Mouse (Mus musculus): Measurements from ENCODE around the gene Atf6.
A peak's percentile ranks its signal among the peaks of the same experiment; 100 is the strongest.

Gene Atf6

DNA sequence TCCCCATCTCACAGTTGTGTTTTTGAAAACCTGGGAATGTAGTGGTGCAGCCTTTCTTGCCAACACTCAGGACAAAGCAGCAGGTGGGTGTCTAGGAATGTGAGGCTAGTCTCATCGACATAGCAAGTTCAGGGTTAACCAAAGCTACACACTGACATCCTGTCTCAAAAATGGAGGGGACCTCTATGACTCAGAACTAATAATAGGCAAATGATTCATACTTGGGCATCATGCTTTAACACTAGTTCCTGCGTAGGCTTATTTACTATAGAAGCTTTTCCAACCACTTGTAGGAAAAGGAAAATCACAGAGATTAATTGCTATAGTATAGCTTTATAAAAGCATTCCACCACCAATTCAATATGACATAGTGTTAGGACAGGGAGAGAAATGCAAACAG lies 100.6 kb downstream of the Atf6 start:
- DNase-seq: no peak

DNA sequence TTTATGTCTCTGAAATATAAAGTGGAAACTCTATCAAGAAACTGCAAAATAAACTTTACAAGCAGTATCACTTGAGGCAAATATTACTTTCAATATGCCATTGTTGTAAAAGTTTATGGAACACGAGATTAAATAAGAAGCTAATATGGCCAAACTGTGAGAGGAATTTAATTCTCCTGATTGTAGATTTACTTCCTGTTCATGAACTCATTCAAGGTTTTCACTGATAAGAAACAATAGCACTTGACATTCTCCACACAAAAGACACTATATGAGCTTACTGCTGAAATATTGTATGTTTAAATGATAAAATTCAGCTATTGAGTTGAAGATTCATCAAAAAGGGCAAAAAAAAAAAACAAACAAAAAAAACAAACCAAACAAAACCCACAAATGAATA lies 102.8 kb downstream of the Atf6 start:
- no peak for DNase-seq

DNA sequence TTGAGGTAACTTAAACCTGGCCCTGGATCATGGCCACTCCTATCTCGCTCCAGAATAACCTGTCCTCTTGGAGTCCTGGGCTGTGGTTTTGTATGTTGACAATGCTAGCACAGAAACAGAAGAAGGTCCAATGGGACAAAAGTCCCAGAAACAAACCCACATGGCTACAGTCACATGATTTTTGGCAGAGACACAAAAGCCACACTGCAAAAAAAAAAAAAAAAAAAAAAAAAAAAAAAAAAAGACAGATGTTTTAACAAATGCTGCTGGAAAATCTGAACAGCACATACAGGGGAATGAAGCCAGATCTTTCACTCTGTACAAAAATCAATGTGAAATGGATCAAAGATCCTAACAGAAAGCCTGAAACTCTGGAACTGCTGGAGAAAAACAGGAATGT lies 105.9 kb downstream of the Atf6 start:
- no peak for DNase-seq

DNA sequence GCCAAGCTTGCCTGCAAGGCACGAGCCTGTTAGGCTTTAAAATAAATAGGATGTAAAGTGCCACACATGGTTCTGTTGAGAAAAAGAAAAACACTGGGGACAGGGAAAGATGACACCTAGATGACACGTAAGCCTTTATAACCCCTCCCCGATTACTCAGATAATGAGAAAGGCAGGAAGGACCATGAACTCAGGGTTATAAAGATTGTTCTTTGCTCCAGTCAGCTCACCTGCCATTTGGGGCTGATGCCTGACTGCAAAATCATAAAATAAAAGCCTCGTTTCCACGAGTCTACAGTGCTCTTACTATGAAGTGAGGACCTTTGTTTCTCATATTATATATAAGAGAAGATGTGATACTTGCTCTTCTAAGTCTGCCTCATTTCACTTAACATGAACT lies 114.0 kb downstream of the Atf6 start:
- DNase-seq: no peak

DNA sequence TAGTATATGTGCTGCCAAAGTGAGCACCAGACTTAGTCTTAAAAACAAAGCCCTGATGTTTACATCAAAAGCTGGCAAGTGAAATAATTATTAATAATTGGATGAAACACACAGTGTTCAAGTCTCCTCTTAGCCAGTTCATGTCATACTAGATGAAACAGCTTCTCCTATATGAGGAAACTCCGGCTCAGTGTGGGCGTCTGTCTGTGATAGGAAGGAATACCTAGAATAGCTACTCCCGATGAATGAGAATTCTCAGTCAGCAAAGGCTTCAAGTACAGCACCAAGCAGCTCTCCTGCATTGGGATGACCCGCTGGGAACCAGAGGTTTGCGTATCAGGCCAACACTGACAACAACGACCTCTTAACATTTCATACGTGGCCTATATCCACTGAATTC lies 115.8 kb downstream of the Atf6 start:
- DNase-seq: no peak

DNA sequence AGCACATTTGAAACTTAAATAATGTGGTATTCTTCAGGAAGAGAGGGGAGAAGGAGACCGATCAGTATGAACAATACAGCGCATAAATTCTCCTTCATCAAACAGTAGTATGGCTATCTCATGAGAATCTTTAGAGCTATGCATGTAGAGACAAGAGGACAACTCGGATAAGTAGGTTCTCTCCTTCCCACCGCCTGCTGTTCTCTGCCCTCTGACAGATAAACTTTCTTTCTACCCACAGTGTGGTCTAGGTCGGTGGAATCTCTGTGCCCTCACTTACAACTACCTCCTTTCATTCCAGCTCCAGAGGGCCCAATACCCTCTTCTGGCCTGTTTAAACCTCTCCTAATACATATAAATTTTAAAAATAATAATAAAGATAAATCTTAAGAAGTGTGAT lies 121.0 kb downstream of the Atf6 start:
- DNase-seq: no peak

DNA sequence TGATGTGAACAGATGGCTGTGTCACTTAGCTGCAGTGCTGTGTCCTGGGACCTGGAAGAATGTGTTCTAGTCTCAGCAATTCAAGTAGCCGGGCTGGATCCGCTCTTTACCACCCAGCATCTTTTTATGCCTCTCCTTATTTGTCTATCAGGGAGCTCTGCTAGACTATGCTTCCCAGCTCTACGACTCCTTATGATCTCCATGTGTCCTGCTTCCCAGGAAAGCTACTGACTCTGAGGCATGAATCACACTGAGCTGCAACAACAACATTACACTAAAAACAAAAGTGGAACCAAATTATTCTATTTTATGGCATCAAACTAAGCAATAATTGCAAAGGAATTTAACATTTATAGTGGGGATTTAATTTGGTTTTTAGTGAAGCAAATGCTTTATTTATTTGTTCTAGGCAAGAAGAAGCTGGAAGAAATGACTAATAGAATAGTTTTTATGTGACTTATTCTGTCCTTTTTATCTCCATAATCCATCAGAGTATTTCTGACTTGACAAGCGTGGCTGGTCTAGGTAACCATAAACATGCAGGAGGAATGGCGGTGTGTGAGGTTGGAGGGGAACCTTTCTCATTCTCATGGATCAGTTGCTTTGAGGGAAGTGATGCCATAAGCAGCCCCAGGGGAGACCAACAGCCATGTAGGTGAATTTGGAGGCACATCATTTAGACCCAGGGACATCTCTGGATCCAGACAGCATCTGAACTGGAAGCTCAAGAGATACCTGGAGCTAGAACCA lies 125.9 kb downstream of the Atf6 start:
- DNase-seq: no peak

DNA sequence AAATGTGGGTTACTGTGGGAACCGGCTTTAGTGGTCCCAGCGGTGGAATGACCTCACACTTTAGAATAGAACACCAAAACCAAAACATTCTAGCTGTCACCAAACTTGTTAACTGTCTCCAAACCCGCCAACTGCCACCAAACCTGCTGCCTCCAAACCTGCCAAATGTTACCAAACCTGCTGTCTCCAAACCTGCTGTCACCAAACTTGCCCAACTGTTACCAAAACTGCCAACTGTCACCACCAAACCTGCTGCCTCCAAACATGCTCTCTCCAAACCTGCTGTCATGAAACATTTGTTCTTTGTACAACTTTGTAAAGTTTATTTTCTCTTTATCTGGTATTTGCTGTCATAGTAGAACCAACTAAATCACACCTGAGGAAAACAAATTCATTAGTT lies 132.7 kb downstream of the Atf6 start:
- peak; percentile 33 for DNase-seq

DNA sequence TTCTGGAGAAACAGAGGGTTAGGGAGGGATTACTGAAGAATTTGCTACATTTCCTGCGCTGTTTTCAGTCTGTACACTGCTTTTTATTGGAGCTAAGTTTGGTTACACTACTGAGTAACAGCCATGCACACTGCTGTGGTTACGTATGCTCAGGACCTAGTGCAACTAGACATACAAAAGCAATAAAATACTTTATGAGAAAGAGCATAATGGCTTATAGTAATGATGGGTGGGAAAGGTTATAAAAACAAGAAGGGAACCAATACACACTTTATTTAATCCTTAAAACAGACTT lies 135.0 kb downstream of the Atf6 start:
- no peak for DNase-seq

DNA sequence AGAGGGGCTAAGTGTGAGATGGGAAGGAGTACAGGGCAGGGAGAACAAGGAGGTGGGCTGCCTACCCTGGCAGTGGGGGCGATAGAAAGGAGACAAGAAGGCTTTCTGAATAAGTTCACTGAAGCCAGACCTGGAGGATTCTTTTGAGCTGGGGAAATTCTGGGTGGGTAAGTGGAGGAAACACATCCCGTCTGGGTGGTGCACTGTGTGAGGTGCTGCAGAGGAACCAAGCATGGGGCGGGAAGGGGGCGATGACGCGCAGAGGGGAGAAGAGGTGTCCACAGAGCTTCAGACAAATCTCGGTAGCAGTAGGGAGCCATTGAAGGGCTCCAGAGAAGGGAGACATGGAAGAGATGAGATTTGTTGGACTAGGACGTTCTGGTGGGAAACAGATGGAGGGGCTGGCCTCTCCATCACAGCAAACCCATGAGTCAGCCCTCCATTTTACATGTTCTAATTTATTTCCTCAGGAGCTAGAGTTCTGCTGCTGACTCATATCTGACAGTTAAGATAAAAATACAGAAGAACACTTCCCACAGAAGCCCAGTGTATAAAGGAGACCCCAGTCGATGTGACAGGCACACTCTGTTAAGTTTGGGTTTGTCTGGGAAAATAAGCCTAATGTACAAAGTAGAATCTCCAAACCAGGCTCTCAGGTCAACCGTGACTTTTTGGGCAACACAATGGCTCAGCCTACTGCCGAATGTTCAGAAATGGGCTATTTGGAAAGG lies 135.5 kb downstream of the Atf6 start:
- no peak for DNase-seq

DNA sequence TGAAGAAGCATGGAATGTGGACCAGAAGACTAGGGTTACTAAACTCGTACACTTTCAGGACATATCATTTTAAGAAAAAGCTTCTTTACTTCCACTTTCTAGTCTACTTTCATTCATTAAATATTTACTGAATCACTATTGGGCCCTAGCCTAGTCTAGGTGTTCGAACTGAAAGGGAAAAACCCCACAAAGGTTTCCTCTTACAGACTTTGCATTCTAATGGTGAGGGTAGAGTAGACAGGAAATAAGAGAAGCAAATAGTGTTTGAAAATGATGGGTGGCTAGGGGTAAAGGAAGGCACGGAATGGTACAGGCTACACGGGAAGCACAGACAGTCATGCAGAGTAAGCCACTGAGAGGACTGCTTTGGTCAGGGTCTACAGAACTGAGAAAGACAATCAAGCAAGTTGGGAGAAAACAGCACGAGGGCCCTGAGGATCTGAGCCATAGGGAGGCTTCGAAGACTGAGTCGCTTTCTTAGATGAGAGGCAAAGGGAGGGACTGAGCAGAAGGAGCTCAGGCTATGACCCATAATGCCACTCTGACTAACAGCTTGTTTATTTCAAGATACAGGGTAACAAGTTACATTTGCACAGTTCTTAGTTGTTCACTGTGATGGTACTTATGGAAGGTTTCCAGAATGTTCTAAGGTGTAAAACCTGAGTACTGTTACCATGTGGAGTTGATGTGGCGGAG lies 138.2 kb downstream of the Atf6 start:
- no peak for DNase-seq

DNA sequence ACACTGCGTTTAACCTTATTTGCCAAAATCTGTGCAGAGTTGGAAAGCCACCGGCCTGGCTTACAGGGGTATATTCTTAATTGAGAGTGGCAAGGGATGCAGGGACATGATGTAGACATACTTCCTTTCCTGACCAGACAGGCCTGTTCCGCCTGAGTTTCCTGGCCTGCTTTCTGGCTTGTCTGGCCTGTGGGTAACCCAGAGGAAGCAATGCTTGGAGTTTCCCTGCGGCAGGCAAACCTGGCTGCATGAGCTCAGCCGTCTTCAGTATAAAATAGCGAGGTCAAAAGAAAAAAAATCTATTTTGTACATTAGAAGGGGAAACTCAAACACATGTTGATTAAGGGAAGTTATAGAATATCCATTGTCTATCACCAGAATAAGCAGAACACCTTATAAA lies 139.0 kb downstream of the Atf6 start:
- peak; percentile 20 for DNase-seq

DNA sequence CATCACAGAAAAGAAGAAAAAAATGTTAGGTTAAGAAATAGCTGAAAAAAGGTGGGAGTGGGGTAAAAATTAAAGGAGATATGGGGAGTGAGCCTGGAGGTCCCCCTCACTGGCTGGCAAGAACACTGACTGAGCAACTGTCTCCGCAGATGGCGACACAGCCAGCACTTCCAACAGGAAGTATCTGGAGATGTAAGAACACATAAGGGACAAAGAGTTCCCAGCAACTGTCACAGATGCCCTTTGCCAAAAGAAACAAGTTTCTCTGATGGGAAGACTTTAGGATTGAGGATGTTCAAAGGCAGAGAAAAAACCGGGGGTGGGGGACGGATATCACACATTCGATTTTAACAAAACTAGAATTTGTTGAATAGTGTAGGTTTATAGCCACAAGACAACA lies 146.0 kb downstream of the Atf6 start:
- DNase-seq: peak; percentile 20

DNA sequence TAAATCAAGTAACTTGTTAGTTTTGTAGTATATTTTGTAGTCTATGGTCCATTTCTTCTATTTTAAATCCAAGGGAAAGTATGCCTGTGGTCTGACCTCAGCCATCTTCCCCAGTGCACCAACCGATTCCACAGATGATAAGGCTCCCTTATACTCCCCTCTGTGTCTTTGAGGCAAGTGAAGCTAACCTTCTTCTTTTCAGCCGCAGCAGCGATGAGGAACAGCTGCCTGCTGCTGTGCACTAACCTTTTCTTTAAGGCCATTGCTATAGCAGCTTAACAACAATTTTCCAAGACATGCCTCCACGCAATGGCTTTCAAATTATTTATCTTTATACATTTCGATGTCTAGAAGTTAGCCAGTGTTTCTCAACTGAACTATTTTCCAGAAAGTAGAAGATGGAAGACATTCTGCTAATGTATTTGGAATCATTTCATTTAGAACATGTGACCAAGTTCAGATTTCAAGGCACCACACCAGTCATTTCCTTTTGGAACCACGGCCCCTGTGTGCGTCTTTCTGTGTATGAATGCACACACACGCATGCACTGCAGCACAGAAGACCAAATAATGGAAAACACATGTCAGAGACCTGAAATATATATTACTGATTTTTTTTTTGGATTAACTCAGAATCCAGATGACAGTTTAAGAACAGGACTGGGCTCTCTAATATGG lies 149.3 kb downstream of the Atf6 start:
- DNase-seq: no peak

DNA sequence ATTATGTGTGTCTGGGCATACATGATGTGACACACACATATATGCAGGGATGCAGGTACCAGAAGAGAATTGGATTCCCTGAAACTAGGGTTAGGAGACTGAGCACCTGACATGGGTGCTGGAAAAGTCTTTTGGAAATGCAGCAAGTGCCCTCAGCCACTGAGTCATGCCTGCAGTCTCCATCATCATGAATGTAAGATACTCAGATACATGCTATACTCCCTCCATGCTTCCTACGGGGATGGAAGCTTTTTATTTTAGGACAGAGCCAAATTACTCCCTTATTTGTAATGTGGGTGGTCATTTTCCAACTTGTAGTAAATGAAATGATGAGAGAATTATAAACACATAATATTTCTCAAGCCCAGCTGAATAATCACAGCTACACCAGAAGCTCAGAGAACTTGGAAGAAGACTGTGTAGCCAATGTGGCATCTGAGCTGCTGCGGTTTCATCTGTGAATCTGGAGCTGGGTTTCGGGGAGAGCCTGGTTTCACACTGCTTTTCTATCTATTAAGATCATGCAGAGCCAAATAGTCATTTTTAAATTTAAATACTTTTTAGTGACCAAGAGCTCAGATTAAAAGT lies 150.2 kb downstream of the Atf6 start:
- DNase-seq: no peak

DNA sequence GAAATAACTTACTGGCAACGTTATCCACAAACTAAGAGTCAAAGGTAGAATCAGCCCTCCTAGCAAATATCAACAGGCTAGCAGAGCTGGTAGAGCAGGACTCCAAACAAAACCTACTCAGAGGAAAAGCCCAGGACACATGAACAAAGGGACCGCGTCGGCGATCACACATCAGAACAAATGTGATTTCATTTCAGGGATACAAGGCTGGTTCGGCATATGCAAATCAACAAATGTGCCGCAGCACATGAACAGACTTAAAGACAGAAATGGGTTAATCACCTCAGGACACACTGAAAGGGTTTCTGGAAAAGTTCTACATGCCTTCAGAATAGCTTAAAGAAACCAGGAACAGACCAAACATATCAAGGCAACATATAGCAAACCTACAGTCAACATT lies 155.8 kb downstream of the Atf6 start:
- DNase-seq: no peak

DNA sequence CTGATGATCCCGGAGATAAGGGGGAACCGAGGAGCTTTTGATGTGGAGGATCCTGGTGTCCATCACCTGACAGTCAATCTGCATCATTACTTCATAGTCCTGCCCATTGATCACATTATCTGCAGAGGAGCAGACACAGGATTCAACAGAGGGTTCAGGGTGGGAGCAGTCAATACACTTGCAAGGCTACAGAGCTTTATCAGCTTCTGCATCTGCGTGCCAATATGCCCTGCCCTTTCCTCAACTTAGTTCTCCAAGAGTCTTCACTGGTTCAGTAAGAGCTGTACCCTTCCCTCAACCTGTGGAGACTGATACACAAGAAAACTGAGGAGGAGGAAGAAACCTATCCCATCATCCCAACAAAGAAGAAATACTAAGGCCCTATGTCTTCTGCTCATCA lies 157.6 kb downstream of the Atf6 start:
- no peak for DNase-seq

DNA sequence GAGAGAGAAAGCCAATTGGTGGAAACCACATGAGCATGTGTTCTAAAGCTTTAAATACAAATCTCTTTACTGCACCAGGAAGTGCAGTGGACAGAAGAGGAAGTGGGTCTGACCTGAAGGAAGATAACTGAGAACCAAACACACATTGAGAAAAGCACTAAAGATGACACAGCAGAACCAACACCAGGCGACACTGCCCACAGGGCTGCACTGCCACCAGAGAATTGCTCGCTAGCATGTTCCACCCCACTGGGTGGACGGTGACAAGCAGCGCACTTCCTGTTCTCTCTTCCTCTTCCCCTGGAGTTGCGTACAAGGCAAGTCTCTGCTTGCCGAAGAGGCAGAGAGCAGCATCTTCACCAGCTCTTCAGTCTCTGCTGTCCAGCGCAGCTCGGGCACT lies 158.1 kb downstream of the Atf6 start:
- no peak for DNase-seq

DNA sequence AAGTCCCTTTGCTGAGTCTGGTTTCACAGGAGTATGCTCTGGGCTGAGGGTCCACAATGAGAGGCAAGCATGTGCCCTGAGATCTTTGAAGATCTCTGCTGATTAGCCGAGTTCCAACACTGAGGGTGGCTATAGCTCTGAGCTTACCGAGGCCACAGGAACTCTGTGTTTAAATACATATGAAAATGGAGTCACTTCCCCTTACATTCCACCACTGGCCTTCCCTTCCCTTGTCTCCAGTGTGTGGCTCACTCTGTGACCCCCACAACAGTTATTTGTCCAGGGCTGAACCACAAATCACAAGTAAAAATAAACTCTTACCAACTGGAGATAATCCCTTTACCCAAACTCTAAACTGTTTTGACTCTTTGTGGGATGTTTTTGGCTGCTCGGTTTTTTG lies 158.5 kb downstream of the Atf6 start:
- no peak for DNase-seq

DNA sequence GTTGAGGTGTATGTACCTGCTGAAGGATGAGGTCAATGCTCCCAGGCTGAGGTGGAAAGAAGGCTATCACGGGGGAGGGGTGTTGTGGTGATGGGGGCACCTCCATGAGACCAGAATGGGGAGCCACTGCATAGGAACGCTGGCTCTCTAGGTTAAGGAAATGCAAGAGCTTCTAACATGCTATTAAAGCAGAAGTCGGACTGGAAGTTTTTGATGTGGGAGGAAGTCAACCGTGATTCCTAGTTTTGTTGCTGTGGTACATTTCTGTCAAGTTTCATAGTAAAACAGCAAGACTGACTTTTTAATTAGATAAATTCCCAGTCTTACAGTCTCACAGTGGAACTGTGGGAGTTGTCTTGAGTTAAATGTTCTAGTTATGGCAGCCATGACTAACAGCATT lies 161.5 kb downstream of the Atf6 start:
- no peak for DNase-seq

DNA sequence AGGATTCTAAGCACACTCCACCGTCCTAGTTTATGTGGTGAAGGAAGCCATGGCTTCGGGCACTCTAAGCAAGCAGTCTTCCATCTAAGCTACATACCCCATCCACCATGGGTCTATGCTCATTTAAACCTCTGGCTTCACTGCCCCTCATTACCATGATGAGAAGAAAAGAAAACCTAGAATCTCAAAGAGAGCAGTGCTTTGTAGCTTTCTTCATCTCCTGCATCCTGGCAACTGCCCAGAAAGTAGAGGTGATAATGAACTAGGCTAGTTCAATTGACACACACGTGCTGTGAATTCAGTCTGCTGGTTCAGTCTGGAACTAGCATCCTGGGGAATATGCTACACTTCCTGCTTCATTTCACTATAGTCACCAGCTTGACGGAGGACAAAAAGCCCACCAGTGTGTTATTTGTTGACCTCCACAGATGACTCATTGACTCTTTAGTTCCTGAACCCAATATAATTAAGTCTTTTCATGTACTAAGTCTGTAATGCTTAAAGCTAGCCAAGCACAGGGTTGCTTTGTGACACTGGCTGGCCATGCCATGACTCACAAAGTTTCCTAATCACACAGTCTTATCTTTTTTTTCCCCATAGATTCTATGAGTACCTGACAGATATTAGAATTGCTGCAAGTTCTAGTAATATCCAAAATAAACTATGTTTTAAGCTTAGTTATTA lies 162.5 kb downstream of the Atf6 start:
- no peak for DNase-seq

DNA sequence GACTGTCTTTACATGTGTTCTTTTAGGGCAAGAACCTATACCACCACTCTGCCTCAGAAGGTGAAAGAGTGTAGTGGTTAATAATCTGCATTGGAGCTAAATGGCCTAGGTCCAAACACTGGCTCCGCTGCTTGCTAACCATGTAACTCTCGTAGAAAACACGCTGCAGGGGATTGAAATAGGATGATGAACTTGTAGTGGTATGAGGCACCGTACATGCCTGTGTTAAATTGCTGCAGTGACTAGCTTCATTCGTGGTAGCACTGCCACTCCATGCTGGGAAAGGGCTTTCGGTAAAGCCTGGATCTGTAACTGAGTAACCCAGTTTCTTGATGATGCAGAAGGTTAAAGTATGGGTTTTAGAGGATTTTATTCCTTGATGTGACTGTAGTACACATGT lies 163.5 kb downstream of the Atf6 start:
- DNase-seq: no peak

DNA sequence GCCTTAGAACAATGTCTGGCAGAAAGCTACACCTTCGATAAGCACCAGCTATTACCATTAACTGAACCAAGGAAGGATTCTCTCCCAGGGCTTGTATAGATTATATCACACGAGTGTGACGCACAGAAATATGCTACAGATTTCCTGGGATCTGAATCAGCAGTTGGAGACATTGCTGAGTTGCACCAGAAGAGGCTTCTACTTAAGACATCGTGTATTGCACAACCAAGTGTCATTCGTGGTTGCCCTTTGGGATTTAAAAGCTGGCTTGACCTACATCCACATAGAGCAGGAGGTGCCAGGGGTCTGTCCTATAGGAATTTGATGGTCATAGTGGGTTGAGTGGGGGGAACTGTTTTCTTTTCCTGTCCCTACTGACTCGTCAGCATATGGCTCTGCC lies 164.6 kb downstream of the Atf6 start:
- DNase-seq: no peak

All from cerebellum, adult 11-12 months (tissue).